Mouse (Mus musculus) kidney, adult 2 months (tissue): Measurements from ENCODE around the gene Ranbp17. TPM values are rescaled to one million over a fixed set of nuclear protein-coding genes. Genes with fewer than 3 reads are reported as not detected.

Source experiments
- DNase-seq: peaks from one replicate; pipeline ENCODE4 v3.0.0; 2021
- H3K27ac ChIP-seq: fragments of 200-500 bp; 2 replicates; pipeline ENCODE4 v1.5.1; 2012; ENCODE audit warnings: low read depth, low read length, control low read depth, inconsistent platforms; ENCODE audit not compliant: insufficient read depth
- H3K27me3 ChIP-seq: fragments of 200-500 bp; replicated peaks from 2 replicates; pipeline ENCODE4 v1.6.1; 2012; ENCODE audit warnings: mild to moderate bottlenecking, moderate library complexity, low read length, inconsistent platforms; ENCODE audit not compliant: control insufficient read depth, insufficient read depth
- H3K36me3 ChIP-seq: fragments of 200-500 bp; 2 replicates; pipeline ENCODE4 v1.6.1; 2012; ENCODE audit warnings: mild to moderate bottlenecking, moderate library complexity, low read length, inconsistent platforms; ENCODE audit not compliant: control insufficient read depth, insufficient read depth
- H3K4me1 ChIP-seq: fragments of 200-500 bp; 2 replicates; pipeline ENCODE4 v1.6.1; 2011; ENCODE audit warnings: low read length; ENCODE audit not compliant: control insufficient read depth, insufficient read depth
- H3K4me3 ChIP-seq: fragments of 200-500 bp; 2 replicates; pipeline ENCODE4 v1.5.1; 2011; ENCODE audit warnings: mild to moderate bottlenecking, low read depth, low read length, control low read depth; ENCODE audit not compliant: insufficient read depth
- CTCF ChIP-seq: fragments of 200-500 bp; conservative IDR thresholded peaks from 2 replicates; pipeline ENCODE4 v1.5.1; 2011; ENCODE audit warnings: low read depth, mild to moderate bottlenecking, control low read depth, low read length, moderate library complexity, mixed read lengths; ENCODE audit not compliant: insufficient read depth, insufficient read length
- POLR2A ChIP-seq: fragments of 200-500 bp; IDR thresholded peaks from one replicate; pipeline ENCODE4 v1.6.1; 2011; ENCODE audit warnings: low read depth, low read length, control low read depth
- WGBS: fragments of 180-500 bp; shearing (Covaris S2); methylation state at CpG from one replicate; pipeline ENCODE4 v1.1.7; 2018; 5-methylcytosine and 5-hydroxymethylcytosine counted together
- polyA plus RNA-seq: library from polyadenylated mRNA; depleted of rRNA; stranded (reverse); fragments of >200 nt; gene quantifications from 2 replicates; pipeline ENCODE4 v1.2.3, GENCODE M21; 2012; rRNA removed

Ranbp17 gene
- polyA plus RNA-seq, 1 experiment, result 0.45 TPM

- TF ChIP-seq POLR2A (no peak), CTCF (no peak)
- 83% methylated on average over 1 of the region's 1 CpGs for WGBS
- Histone ChIP-seq H3K27me3 (no peaks in the 10 kb centered on the region; the same call in 1 of the 2 replicates), H3K27ac (no peak overlapping the region), H3K4me3 (no peak overlapping the region), H3K4me1 (no peaks in the 10 kb centered on the region), H3K36me3 (no peaks in the 10 kb centered on the region)
- no peak for DNase-seq
Observed at GRCm38 (mm10) chr11:33179802-33180201, 333.7 kb downstream of the Ranbp17 start.

GRCm38 (mm10) chr11:33176525-33177245 lies 336.9 kb downstream of the Ranbp17 start:
- H3K4me3 ChIP-seq, result no peak overlapping the region
- no peak overlapping the region for H3K27ac ChIP-seq
- no peaks in the 10 kb centered on the region; the same call in 1 of the 2 replicates for H3K27me3 ChIP-seq
- WGBS, result 35% methylated on average over 20 of the region's 20 CpGs
- peak; percentile 37 for DNase-seq
- H3K36me3 ChIP-seq, result no peaks in the 10 kb centered on the region
- TF ChIP-seq CTCF (peak; percentile 88), POLR2A (no peak)
- no peaks in the 10 kb centered on the region for H3K4me1 ChIP-seq

- no peaks in the 10 kb centered on the region for H3K36me3 ChIP-seq
- H3K4me3 ChIP-seq, result no peak overlapping the region
- 62% methylated on average over 2 of the region's 3 CpGs for WGBS
- no peak for DNase-seq
- H3K27ac ChIP-seq, result no peak overlapping the region
- H3K27me3 ChIP-seq, result no peaks in the 10 kb centered on the region; the same call in 1 of the 2 replicates
- TF ChIP-seq CTCF, result no peak
- TF ChIP-seq POLR2A, result no peak
- H3K4me1 ChIP-seq, result no peaks in the 10 kb centered on the region
Observed at GRCm38 (mm10) chr11:33175768-33176167, 337.8 kb downstream of the Ranbp17 start.

- Histone ChIP-seq H3K4me1 (no peaks in the 10 kb centered on the region), H3K36me3 (no peaks in the 10 kb centered on the region), H3K4me3 (no peak overlapping the region), H3K27ac (no peak overlapping the region), H3K27me3 (no peaks in the 10 kb centered on the region)
- DNase-seq, result peak; percentile 50
- 10% methylated on average over 9 of the region's 9 CpGs for WGBS
- TF ChIP-seq POLR2A (no peak), CTCF (peak; percentile 79)
Observed at GRCm38 (mm10) chr11:33170489-33170888, 343.1 kb downstream of the Ranbp17 start.

- Histone ChIP-seq H3K4me1 (peaks cover 3% of the 10 kb centered on the region; the same call in 1 of the 2 replicates), H3K36me3 (no peaks in the 10 kb centered on the region; the same call in 1 of the 2 replicates), H3K27ac (peak within 1 kb of the TSS; percentile 72), H3K4me3 (peak within 1 kb of the TSS; percentile 61), H3K27me3 (no peaks in the 10 kb centered on the region)
- peak; percentile 99 for DNase-seq
- TF ChIP-seq CTCF, result no peak
- peak; percentile 99 for TF ChIP-seq POLR2A
- WGBS, result 3% methylated on average over 49 of the region's 49 CpGs
Observed at GRCm38 (mm10) chr11:33162998-33163506, 350.5 kb downstream of the Ranbp17 start, which contains the start of gene Npm1. TSS of gene Npm1 (minus strand) at chr11:33163206.

GRCm38 (mm10) chr11:33162211-33162997 lies 351.1 kb downstream of the Ranbp17 start:
- TF ChIP-seq CTCF (no peak), POLR2A (no peak)
- Histone ChIP-seq H3K36me3 (no peaks in the 10 kb centered on the region; the same call in 1 of the 2 replicates), H3K27me3 (no peaks in the 10 kb centered on the region), H3K27ac (peak overlapping the region; percentile 31; the same call in 1 of the 2 replicates), H3K4me1 (peaks cover 3% of the 10 kb centered on the region; the same call in 1 of the 2 replicates), H3K4me3 (peak overlapping the region; percentile 61)
- peak; percentile 73 for DNase-seq
- 2% methylated on average over 52 of the region's 53 CpGs for WGBS

Other genes starting within 250 kb of the Ranbp17 start
- gene Gm12117, start 237.0 kb downstream of the Ranbp17 start, polyA plus RNA-seq, result not detected in 2 replicates
- 0.18 and 0.31 TPM in 2 replicates for gene Gabrp, start 65.2 kb upstream of the Ranbp17 start, polyA plus RNA-seq
- gene D130052B06Rik, start 85.6 kb upstream of the Ranbp17 start, polyA plus RNA-seq, result not detected in 2 replicates